In the genomic region with DNA sequence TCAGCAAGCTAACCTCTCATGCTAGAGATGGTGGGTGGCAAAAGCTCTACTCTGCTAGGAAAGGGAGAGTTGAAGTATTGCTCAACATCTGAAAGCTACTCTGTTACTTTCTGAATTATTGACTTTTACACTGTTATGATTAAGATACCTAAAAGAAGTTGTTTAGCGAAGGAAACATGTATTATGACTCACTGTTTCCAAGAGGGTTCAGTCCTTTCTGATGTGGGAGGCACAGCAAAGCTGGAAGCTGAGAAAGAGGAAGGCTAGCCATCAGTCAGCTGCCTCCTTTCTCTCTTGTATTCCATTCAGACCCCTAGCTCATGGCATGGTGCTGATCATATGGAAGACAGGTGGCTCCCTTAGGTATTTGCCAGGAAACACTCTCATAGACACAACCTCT, we compare ENCODE assay signal across 28 mouse cellular contexts.
DNase-seq lines count a peak whose midpoint lies in the region; ATAC-seq and TF ChIP-seq lines count a peak whose summit lies in the region.
"Had no signal": no experiment of that assay in that cellular context is flagged by ENCODE, and none has a peak within 500 bp of the region (broad histone marks: within the 10 kb centered on the region; RNA-seq: fewer than 3 reads in every experiment).

No protein-coding gene starts in this region.

- no peak for TF ChIP-seq CTCF in embryonic fibroblast, embryonic 13.5 days (IDR thresholded peaks at IDR 0.05; ENCODE audit: borderline replicate concordance, insufficient read depth, low read length)

- WGBS in stomach, embryonic 15.5 days, result 48% methylated on average over 1 of the region's 1 CpGs
- 82% methylated on average over 1 of the region's 1 CpGs for WGBS in midbrain, embryonic 10.5 days
- 54% methylated on average over 1 of the region's 1 CpGs for WGBS in heart, embryonic 11.5 days (ENCODE audit: insufficient replicate concordance)

- no peak overlapping the region for H3K9ac ChIP-seq in stomach, embryonic 15.5 days
- no peak overlapping the region for H3K9ac ChIP-seq in heart, embryonic 11.5 days (ENCODE audit: low read depth, low read length)
- H3K9ac ChIP-seq: embryonic facial prominence, embryonic 15.5 days; hindbrain, embryonic 12.5 days; limb, embryonic 15.5 days; liver, embryonic 13.5 days; midbrain, embryonic 13.5 days; neural tube, embryonic 13.5 days had no signal

- H3K27me3 ChIP-seq in stomach, embryonic 15.5 days (replicated peaks), result no peaks in the 10 kb centered on the region
- H3K27me3 ChIP-seq in midbrain, embryonic 10.5 days (ENCODE audit: low read depth, poor library complexity, severe bottlenecking), result no peaks in the 10 kb centered on the region
- no peaks in the 10 kb centered on the region for H3K27me3 ChIP-seq in heart, embryonic 11.5 days (ENCODE audit: control insufficient read depth, insufficient read depth, low read length)
- H3K27me3 ChIP-seq: embryonic facial prominence, embryonic 15.5 days; hindbrain, embryonic 12.5 days; limb, embryonic 15.5 days; liver, embryonic 13.5 days; megakaryocyte, embryonic 14.5 days; midbrain, embryonic 13.5 days; neural tube, embryonic 13.5 days had no signal

- TF ChIP-seq POLR2A in embryonic fibroblast, embryonic 13.5 days (IDR thresholded peaks at IDR 0.05; ENCODE audit: low read depth, low read length), result no peak

- H3K4me3 ChIP-seq in embryonic fibroblast, embryonic 13.5 days (ENCODE audit: insufficient read depth, low read length), result no peak overlapping the region
- no peak overlapping the region for H3K4me3 ChIP-seq in stomach, embryonic 15.5 days (replicated peaks)
- no peak overlapping the region for H3K4me3 ChIP-seq in midbrain, embryonic 10.5 days
- H3K4me3 ChIP-seq in heart, embryonic 11.5 days (ENCODE audit: low read depth, low read length), result no peak overlapping the region
- H3K4me3 ChIP-seq: embryonic facial prominence, embryonic 10.5 days; embryonic facial prominence, embryonic 15.5 days; hindbrain, embryonic 12.5 days; limb, embryonic 10.5 days; limb, embryonic 15.5 days; liver, embryonic 13.5 days; megakaryocyte, embryonic 14.5 days; midbrain, embryonic 13.5 days; neural tube, embryonic 13.5 days had no signal

- H3K36me3 ChIP-seq in stomach, embryonic 15.5 days, result no peaks in the 10 kb centered on the region
- no peaks in the 10 kb centered on the region for H3K36me3 ChIP-seq in midbrain, embryonic 10.5 days
- H3K36me3 ChIP-seq in heart, embryonic 11.5 days (ENCODE audit: control insufficient read depth, insufficient read depth, low read length), result no peaks in the 10 kb centered on the region
- H3K36me3 ChIP-seq: embryonic facial prominence, embryonic 10.5 days; embryonic facial prominence, embryonic 15.5 days; hindbrain, embryonic 12.5 days; limb, embryonic 10.5 days; limb, embryonic 15.5 days; liver, embryonic 13.5 days; midbrain, embryonic 13.5 days; neural tube, embryonic 13.5 days had no signal

- peak overlapping the region; percentile 6; the same call in 1 of the 2 replicates for H3K27ac ChIP-seq in embryonic fibroblast, embryonic 13.5 days (ENCODE audit: insufficient read depth, low read length)
- peak overlapping the region; percentile 16; the same call in 1 of the 2 replicates for H3K27ac ChIP-seq in stomach, embryonic 15.5 days
- H3K27ac ChIP-seq in midbrain, embryonic 10.5 days (replicated peaks), result no peak overlapping the region
- no peak overlapping the region for H3K27ac ChIP-seq in heart, embryonic 11.5 days (ENCODE audit: low read depth, low read length)
- H3K27ac ChIP-seq: embryonic facial prominence, embryonic 10.5 days; embryonic facial prominence, embryonic 15.5 days; hindbrain, embryonic 12.5 days; hindbrain, postnatal 0 days; limb, embryonic 10.5 days; limb, embryonic 15.5 days; liver, embryonic 13.5 days; midbrain, embryonic 13.5 days; neural tube, embryonic 13.5 days had no signal

- no peak overlapping the region for H3K4me2 ChIP-seq in stomach, embryonic 15.5 days
- no peak overlapping the region for H3K4me2 ChIP-seq in heart, embryonic 11.5 days
- H3K4me2 ChIP-seq: embryonic facial prominence, embryonic 15.5 days; hindbrain, embryonic 12.5 days; limb, embryonic 15.5 days; liver, embryonic 13.5 days; midbrain, embryonic 13.5 days; neural tube, embryonic 13.5 days had no signal

- peak; percentile 76 for ATAC-seq in frontal cortex, adult (ENCODE audit: low TSS enrichment)
- ATAC-seq in stomach, embryonic 15.5 days (ENCODE audit: insufficient read depth, low FRiP score, low read depth), result no peak; the same call in 1 of the 2 replicates
- ATAC-seq in heart, embryonic 11.5 days (replicated peaks; ENCODE audit: insufficient number of reproducible peaks, low FRiP score, low TSS enrichment), result no peak
- ATAC-seq: forebrain, embryonic 14.5 days; hindbrain, postnatal 0 days; intestine, embryonic 16.5 days; midbrain, embryonic 13.5 days had no signal

- H3K9me3 ChIP-seq in stomach, embryonic 15.5 days, result no peaks in the 10 kb centered on the region
- no peaks in the 10 kb centered on the region for H3K9me3 ChIP-seq in midbrain, embryonic 10.5 days (replicated peaks)
- no peaks in the 10 kb centered on the region for H3K9me3 ChIP-seq in heart, embryonic 11.5 days (replicated peaks; ENCODE audit: control insufficient read depth, low read length)
- H3K9me3 ChIP-seq: embryonic facial prominence, embryonic 10.5 days; embryonic facial prominence, embryonic 15.5 days; hindbrain, embryonic 12.5 days; limb, embryonic 10.5 days; limb, embryonic 15.5 days; liver, embryonic 13.5 days; megakaryocyte, embryonic 14.5 days; midbrain, embryonic 13.5 days; neural tube, embryonic 13.5 days had no signal

- no peaks in the 10 kb centered on the region for H3K4me1 ChIP-seq in embryonic fibroblast, embryonic 13.5 days (ENCODE audit: control insufficient read depth, insufficient read depth, low read length)
- H3K4me1 ChIP-seq in stomach, embryonic 15.5 days, result no peaks in the 10 kb centered on the region
- 0 out of 2 replicates have a peak, but pooled peaks cover 3% of the 10 kb centered on the region for H3K4me1 ChIP-seq in midbrain, embryonic 10.5 days
- H3K4me1 ChIP-seq in heart, embryonic 11.5 days (ENCODE audit: control insufficient read depth, insufficient read depth, low read length), result no peaks in the 10 kb centered on the region
- H3K4me1 ChIP-seq: embryonic facial prominence, embryonic 10.5 days; embryonic facial prominence, embryonic 15.5 days; hindbrain, embryonic 12.5 days; limb, embryonic 10.5 days; limb, embryonic 15.5 days; liver, embryonic 13.5 days; midbrain, embryonic 13.5 days; neural tube, embryonic 13.5 days had no signal

- DNase-seq in frontal cortex, postnatal 25 days (ENCODE audit: low spot score in 2 of 2), result no peak
- peak; percentile 34 for DNase-seq in 3T3-L1 (ENCODE audit: low read depth, low spot score)
- no peak for DNase-seq in midbrain, embryonic 10.5 days (ENCODE audit: low spot score)
- DNase-seq in layer of hippocampus, postnatal 10 days (ENCODE audit: low spot score in 2 of 2), result no peak
- DNase-seq: adrenal gland, postnatal 14 days; cerebellum, adult 18-20 months; cerebellum, postnatal 10 days; heart, postnatal 14 days; kidney, adult 9 months; kidney, postnatal 10 days; liver, embryonic 13.5 days; lung, adult 18-20 months; thymus, postnatal 14 days had no signal

Comparison
In these comparisons a context has a peak if more than half of its experiments do, and no peak if none do; other contexts are left out.
1. H3K27ac ChIP-seq: peak in embryonic fibroblast, embryonic 13.5 days (single experiment) and stomach, embryonic 15.5 days (single experiment); none in midbrain, embryonic 10.5 days (single experiment) and heart, embryonic 11.5 days (single experiment).